Mouse (Mus musculus): ENCODE measurements around the gene Trp53rka.

GRCm38 (mm10) chr2:165458189-165458588 lies 34.9 kb downstream of the Trp53rka start:
- TF ChIP-seq CTCF (conservative IDR thresholded peaks at IDR 0.05; ENCODE audit: low read length) (no peak), POU5F1 (IDR thresholded peaks at IDR 0.05; ENCODE audit: borderline replicate concordance, low read length) (no peak), NANOG (IDR thresholded peaks at IDR 0.05; ENCODE audit: borderline replicate concordance, low read length) (no peak)

Data from E14TG2a.4 (cell line).